Mouse (Mus musculus): Measurements from ENCODE around the gene Slc6a9. TPM values are rescaled to one million over a fixed set of nuclear protein-coding genes. Genes with fewer than 3 reads are reported as not detected.
A peak's percentile ranks its signal among the peaks of the same experiment; 100 is the strongest.

Slc6a9 gene
- polyA plus RNA-seq, 1 experiment from 2014 or later, result 10.3 TPM

DNA sequence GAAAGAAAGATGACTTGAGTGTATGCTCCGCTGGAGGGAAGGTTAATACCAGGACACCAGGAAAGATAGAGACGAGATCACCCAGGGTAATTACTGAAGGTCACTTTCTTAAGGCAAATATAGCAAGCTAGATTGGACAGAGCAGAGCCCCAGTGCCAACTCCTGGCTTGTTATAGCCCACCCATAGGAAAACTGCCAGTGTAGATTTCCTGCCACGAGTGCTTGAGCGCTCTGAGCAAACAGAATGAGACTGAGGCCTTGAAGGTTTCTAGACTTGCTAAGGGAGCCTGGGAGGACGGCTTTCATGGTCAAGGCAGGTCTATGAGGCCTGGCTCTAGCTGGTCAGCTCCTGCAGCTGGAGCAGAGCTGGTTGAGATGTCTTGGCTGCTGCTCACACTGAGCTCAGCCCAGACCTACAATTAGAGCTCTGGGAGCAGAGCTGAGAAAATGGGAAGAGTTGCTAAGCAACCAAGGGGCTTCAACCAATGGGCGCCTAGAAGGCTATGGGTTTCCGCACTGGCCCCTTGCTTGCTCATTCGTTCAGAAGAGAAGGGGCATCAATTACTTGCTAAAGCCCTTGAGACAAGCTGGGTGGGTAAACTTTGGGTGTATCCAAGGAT, 74.6 kb downstream of the Slc6a9 start:
- Histone ChIP-seq H3K4me3 (no peak overlapping the region), H3K4me2 (no peak overlapping the region), H3K36me3 (peaks cover 63% of the 10 kb centered on the region), H3K4me1 (replicated peaks) (peaks cover 28% of the 10 kb centered on the region), H3K9ac (no peak overlapping the region), H3K27ac (ENCODE audit: poor library complexity, severe bottlenecking) (no peak overlapping the region), H3K9me3 (replicated peaks) (no peaks in the 10 kb centered on the region), H3K27me3 (replicated peaks) (no peaks in the 10 kb centered on the region)
- 79% methylated on average over 8 of the region's 8 CpGs for WGBS
- no peak for ATAC-seq (ENCODE audit: insufficient number of reproducible peaks, low FRiP score)

DNA sequence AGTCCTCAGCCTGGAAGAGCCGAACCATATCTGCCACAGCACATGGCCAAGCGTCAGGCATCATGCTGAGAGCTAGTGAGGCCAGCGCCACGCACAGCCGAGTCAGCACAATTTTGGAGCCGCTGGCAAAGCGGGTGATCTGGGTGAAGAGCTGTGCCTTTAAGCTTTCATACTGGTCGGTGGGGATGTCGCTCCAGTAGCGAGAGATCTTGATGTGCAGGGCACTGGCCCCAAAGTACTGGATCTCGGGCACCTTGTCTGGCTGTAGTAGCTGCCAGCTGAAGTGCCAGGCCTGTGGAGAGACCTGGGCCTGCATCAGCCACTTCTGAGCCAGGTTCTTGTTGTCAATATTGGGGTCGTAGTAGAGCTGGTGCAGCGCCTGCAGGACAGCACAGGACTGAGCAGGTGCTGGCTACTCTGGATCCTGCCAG, 77.8 kb downstream of the Slc6a9 start:
- Histone ChIP-seq H3K9me3 (replicated peaks) (no peaks in the 10 kb centered on the region), H3K27me3 (replicated peaks) (no peaks in the 10 kb centered on the region)

DNA sequence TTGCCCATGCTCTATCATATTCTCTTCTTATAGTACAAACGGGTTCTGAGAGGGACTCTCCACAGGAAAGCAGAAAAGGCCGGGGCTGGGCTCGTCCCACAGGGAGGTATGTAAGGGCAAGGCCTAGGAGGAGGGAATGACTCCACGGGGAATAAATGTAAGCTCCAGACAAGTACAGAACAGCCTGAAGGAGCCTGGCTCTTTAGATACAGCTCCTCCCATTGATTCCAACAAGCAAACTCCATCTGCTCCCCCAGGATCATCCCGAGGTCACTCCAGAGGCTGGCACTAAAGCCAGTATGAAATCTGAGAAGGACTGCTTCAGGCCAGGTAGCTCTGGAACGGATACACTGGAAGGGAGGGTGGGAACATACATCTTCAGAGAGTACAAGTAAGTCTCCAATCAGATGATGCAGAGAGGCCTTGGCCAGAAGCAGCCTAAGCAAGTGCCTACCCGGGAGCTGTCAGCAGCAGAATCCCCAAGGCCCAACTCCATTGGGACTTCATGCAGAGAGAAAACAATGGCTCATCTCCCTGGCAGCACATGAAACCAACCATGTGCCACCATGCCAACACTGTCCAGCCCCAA, 78.5 kb downstream of the Slc6a9 start:
- no peak for ATAC-seq (ENCODE audit: insufficient number of reproducible peaks, low FRiP score)
- Histone ChIP-seq H3K36me3 (peaks cover 40% of the 10 kb centered on the region), H3K4me2 (peak overlapping the region; percentile 98), H3K27me3 (replicated peaks) (no peaks in the 10 kb centered on the region), H3K9ac (0 out of 2 replicates have a peak overlapping the region, but pooled peaks have one; percentile 13), H3K9me3 (replicated peaks) (no peaks in the 10 kb centered on the region), H3K4me1 (replicated peaks) (peaks cover 48% of the 10 kb centered on the region), H3K27ac (ENCODE audit: poor library complexity, severe bottlenecking) (no peak overlapping the region), H3K4me3 (peak overlapping the region; percentile 73; the same call in 1 of the 2 replicates)
- 64% methylated on average over 7 of the region's 7 CpGs for whole genome bisulfite sequencing

More for the DNA sequence above, 77.8 kb downstream of the Slc6a9 start:
- Histone ChIP-seq H3K4me2 (no peak overlapping the region), H3K4me1 (replicated peaks) (peaks cover 41% of the 10 kb centered on the region), H3K9ac (no peak overlapping the region), H3K4me3 (no peak overlapping the region), H3K36me3 (peaks cover 43% of the 10 kb centered on the region), H3K27ac (ENCODE audit: poor library complexity, severe bottlenecking) (no peak overlapping the region)
- no peak for ATAC-seq (ENCODE audit: insufficient number of reproducible peaks, low FRiP score)
- WGBS, result 89% methylated on average over 13 of the region's 13 CpGs

DNA sequence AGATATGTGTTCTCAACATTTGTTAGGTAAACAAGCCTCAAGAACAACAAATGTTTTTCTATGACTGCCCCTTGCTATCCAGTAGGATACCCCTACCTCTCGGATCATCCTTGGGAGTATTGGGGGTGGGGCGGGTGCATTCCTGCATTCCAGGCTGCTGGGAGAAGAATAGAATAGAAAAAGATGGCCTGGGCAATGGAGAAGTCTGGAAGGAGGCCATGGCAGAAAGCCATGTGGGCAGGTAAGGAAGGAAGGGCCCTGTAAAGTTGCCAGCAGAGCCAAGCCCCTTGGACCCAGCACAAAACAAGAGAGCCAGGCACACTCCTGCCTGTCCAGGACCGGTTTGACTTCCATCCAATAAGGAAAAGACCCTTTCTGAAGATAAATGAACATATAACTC, 79.1 kb downstream of the Slc6a9 start:
- no peak for ATAC-seq (ENCODE audit: insufficient number of reproducible peaks, low FRiP score)
- Histone ChIP-seq H3K4me2 (peak overlapping the region; percentile 98), H3K4me1 (replicated peaks) (peaks cover 50% of the 10 kb centered on the region), H3K27ac (ENCODE audit: poor library complexity, severe bottlenecking) (no peak overlapping the region), H3K9me3 (replicated peaks) (no peaks in the 10 kb centered on the region), H3K27me3 (replicated peaks) (no peaks in the 10 kb centered on the region), H3K36me3 (peaks cover 35% of the 10 kb centered on the region), H3K4me3 (peak overlapping the region; percentile 73), H3K9ac (peak overlapping the region; percentile 77; the same call in 1 of the 2 replicates)
- WGBS, result 41% methylated on average over 3 of the region's 3 CpGs

GRCm38 (mm10) chr4:117914031-117914430, 79.7 kb downstream of the Slc6a9 start:
- Histone ChIP-seq H3K36me3 (peaks cover 31% of the 10 kb centered on the region), H3K9me3 (replicated peaks) (no peaks in the 10 kb centered on the region), H3K9ac (peak overlapping the region; percentile 77), H3K4me3 (peak overlapping the region; percentile 73), H3K27ac (ENCODE audit: poor library complexity, severe bottlenecking) (no peak overlapping the region), H3K4me2 (peak overlapping the region; percentile 98), H3K4me1 (replicated peaks) (peaks cover 52% of the 10 kb centered on the region), H3K27me3 (replicated peaks) (no peaks in the 10 kb centered on the region)
- WGBS, result 20% methylated on average over 8 of the region's 8 CpGs
- ATAC-seq (ENCODE audit: insufficient number of reproducible peaks, low FRiP score), result no peak

DNA sequence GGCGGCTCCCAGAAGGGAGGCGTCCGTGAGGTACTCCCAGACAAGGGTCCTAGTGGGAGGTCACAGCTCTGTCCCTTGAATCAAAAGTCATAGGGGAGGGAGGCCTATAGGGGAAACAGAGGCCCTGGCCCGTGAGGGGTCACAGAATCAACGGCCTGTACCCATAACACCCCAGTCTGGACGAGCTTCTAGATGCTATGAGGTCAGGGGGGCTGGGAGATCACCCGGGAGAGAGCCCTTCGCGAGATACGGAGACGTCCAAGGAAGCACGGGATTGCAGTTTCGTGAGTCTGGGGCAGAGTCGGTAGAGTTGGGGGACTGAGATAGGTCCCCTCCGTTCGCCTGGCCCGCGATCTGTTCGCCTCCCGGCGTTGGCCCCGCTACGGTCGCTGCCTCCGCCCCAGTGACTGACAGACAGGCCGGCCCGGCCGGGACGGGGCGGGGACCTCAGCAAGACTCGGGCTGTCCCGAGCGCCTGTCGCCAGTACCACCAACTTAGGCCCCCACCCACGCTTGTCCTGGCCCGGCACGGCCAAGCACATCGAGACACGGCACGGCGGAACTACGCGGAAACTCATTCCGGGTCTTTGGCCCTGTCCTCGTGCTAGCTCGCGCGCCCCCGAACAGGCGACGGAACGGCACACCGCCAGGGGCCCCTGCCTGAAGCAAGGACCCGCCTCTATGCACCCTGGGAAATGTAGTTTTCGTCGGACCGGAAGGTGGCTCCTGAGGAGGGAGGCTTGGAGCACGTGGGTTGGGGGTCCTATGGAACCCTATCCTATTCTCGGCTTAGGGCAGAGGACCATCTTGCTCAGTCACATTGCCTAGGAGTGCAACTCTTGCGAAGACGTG, 80.5 kb downstream of the Slc6a9 start, which contains the start of gene Ipo13:
Ipo13 (minus strand) TSS at position 409 of the 852 bp plus-strand sequence.
- ATAC-seq (ENCODE audit: insufficient number of reproducible peaks, low FRiP score), result peak; percentile 93
- Histone ChIP-seq H3K36me3 (peaks cover 25% of the 10 kb centered on the region), H3K4me3 (peak within 1 kb of the TSS; percentile 73), H3K27me3 (replicated peaks) (no peaks in the 10 kb centered on the region), H3K4me1 (replicated peaks) (peaks cover 48% of the 10 kb centered on the region), H3K4me2 (peak within 1 kb of the TSS; percentile 98), H3K27ac (ENCODE audit: poor library complexity, severe bottlenecking) (peak within 1 kb of the TSS; percentile 72), H3K9me3 (replicated peaks) (no peaks in the 10 kb centered on the region), H3K9ac (peak within 1 kb of the TSS; percentile 77)
- WGBS, result under 1% methylated on average over 61 of the region's 61 CpGs

DNA sequence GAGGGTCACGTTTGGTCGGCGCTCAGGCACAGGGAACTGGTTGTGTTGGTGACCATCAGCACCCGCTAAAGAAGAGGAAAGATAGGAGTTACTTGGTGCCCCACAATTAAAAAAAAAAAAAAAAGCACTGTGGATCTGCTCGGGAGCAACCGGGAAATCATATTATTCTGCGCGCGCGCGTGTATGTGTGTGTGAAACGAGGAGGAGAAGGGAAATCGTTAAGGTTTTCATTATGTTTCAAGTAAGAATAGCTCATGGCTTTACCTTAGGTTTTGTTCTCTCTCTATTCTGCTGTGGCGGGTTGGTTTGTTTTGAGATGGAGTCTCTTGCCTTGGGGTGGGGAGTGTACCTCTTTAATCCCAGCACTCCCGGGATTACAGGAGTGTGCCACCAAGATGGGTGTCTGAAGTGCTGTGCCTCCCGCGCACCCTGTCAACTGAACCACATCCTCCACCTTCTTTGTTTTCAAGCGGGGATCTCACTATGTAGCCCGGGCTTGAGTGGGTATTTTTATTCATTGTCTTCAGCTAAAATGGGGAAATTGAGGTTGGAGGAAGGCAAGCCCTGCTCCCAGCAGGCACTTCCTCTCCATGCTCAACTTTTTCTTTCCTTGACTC, 81.3 kb downstream of the Slc6a9 start:
- 3% methylated on average over 19 of the region's 19 CpGs for WGBS
- ATAC-seq (ENCODE audit: insufficient number of reproducible peaks, low FRiP score), result no peak
- peak overlapping the region; percentile 98 for H3K4me2 ChIP-seq

DNA sequence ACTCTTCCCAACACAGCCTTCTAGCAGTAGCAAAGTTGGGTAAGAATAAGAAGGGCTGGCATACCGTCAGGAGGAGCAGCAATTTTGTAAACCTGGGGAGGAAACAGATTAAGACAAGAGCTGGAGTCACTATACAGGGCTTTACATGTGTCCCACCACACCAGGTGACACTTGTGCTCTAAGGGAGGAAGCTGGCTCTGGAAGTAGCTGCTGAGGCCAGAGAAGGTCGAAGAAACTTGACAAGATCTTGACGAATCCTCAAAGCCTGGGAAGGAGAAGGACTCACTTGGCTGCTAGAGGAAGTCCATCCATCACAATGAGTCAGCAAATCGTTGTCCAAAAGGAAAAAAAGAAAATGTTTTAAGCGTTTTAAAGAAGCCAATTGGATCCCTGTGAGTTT, 82.1 kb downstream of the Slc6a9 start:
- 68% methylated on average over 5 of the region's 5 CpGs for WGBS
- Histone ChIP-seq H3K36me3 (peaks cover 11% of the 10 kb centered on the region), H3K4me2 (0 out of 2 replicates have a peak overlapping the region, but pooled peaks have one; percentile 98), H3K4me1 (replicated peaks) (peaks cover 46% of the 10 kb centered on the region), H3K9me3 (replicated peaks) (no peaks in the 10 kb centered on the region), H3K4me3 (no peak overlapping the region), H3K27ac (ENCODE audit: poor library complexity, severe bottlenecking) (peak overlapping the region; percentile 36), H3K27me3 (replicated peaks) (0 out of 2 replicates have a peak, but pooled peaks cover under 1% of the 10 kb centered on the region), H3K9ac (no peak overlapping the region)
- no peak for ATAC-seq (ENCODE audit: insufficient number of reproducible peaks, low FRiP score)

More for the DNA sequence above, 81.3 kb downstream of the Slc6a9 start:
- H3K9me3 ChIP-seq (replicated peaks), result no peaks in the 10 kb centered on the region
- H3K27ac ChIP-seq (ENCODE audit: poor library complexity, severe bottlenecking), result peak overlapping the region; percentile 36
- peak overlapping the region; percentile 73 for H3K4me3 ChIP-seq
- peaks cover 48% of the 10 kb centered on the region for H3K4me1 ChIP-seq (replicated peaks)
- H3K27me3 ChIP-seq (replicated peaks), result no peaks in the 10 kb centered on the region
- H3K36me3 ChIP-seq, result peaks cover 19% of the 10 kb centered on the region
- peak overlapping the region; percentile 77 for H3K9ac ChIP-seq

DNA sequence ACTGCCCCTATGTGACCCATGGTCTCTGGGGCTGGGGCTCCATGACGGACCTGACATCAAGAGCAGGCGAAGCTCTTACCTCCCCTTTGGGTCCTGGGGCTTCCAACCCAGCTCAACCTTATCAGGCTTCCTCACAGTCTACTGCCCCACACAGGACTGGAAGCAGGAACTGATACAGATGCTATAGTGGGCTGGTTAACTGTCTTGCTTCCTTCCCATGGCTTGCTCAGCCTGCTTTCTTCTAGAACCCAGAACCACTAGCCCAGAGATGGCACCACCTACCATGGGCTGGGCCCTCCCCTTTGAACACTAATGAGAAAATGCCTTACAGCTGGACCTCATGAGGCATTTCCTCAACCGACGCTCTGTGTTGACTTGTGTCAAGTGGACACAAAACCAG, 83.1 kb downstream of the Slc6a9 start:
- 62% methylated on average over 4 of the region's 4 CpGs for WGBS
- H3K27ac ChIP-seq (ENCODE audit: poor library complexity, severe bottlenecking), result peak overlapping the region; percentile 79
- no peak for ATAC-seq (ENCODE audit: insufficient number of reproducible peaks, low FRiP score)

GRCm38 (mm10) chr4:117917847-117918246, 83.5 kb downstream of the Slc6a9 start:
- Histone ChIP-seq H3K9ac (no peak overlapping the region), H3K4me1 (replicated peaks) (peaks cover 43% of the 10 kb centered on the region), H3K27ac (ENCODE audit: poor library complexity, severe bottlenecking) (peak overlapping the region; percentile 79)

More for the DNA sequence above, 83.1 kb downstream of the Slc6a9 start:
- H3K4me3 ChIP-seq, result no peak overlapping the region
- H3K9ac ChIP-seq, result no peak overlapping the region
- no peaks in the 10 kb centered on the region for H3K9me3 ChIP-seq (replicated peaks)
- H3K4me1 ChIP-seq (replicated peaks), result peaks cover 46% of the 10 kb centered on the region
- H3K27me3 ChIP-seq (replicated peaks), result peaks cover 7% of the 10 kb centered on the region; the same call in 1 of the 2 replicates
- no peak overlapping the region for H3K4me2 ChIP-seq
- H3K36me3 ChIP-seq, result peaks cover under 1% of the 10 kb centered on the region

More at GRCm38 (mm10) chr4:117917847-117918246, 83.5 kb downstream of the Slc6a9 start:
- Histone ChIP-seq H3K9me3 (replicated peaks) (no peaks in the 10 kb centered on the region), H3K36me3 (no peaks in the 10 kb centered on the region), H3K4me2 (peak overlapping the region; percentile 9; the same call in 1 of the 2 replicates), H3K4me3 (no peak overlapping the region), H3K27me3 (replicated peaks) (peaks cover 7% of the 10 kb centered on the region; the same call in 1 of the 2 replicates)
- 84% methylated on average over 4 of the region's 4 CpGs for WGBS
- no peak for ATAC-seq (ENCODE audit: insufficient number of reproducible peaks, low FRiP score)

Data from heart, embryonic 12.5 days (tissue).